Mouse (Mus musculus) megakaryocyte, embryonic 14.5 days (primary cell): ENCODE results near the gene Gad1.

ENCODE experiments used
- FLI1 ChIP-seq: IDR thresholded peaks from 2 replicates; pipeline ENCODE4 v1.6.1; 2012; ENCODE audit warnings: low read length, inconsistent platforms, mixed read lengths
- GATA1 ChIP-seq: IDR thresholded peaks from 3 replicates; pipeline ENCODE4 v1.6.1; 2012; ENCODE audit warnings: mixed read lengths, low read length, inconsistent platforms, borderline replicate concordance

DNA sequence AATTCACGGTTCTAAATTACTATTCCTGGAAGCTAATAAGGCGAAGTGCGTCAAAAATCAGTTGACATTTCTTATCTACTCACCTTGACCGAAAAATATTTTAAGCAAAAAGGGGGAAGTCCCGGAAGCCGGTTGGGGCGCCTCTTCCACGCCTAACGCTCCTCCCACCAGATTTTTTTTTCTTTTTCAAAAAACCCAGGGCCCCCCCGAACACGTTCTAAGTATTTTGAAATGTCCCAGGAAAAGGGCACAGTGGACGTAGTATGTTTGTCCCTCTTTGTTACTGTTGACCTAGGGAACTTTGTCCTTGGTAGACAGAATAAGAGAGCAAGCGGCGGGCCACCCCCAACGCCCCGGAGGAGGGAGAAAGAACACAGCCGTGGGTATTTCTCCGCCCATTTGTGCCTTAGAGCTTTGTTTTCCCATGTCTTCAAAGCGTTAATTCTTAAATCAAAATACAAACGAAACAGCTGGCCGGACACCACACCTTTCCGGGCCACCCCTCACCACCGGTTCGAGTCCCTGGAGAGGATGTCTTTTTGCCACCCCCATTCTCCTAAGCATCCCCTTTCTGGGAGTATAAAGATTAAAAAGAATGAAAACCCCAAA lies 6.1 kb downstream of the Gad1 start:
- TF ChIP-seq FLI1 (no peak), GATA1 (no peak)
